In genomic region chr7:45113476-45113875, GRCm38 (mm10) we compare ENCODE assay signal across 1 mouse cellular context.
TF ChIP-seq lines count a peak whose summit lies in the region.

No protein-coding gene starts in this region.

TF ChIP-seq in MEL, 35 proteins besides CTCF, POLR2A, EP300 and RAD21:
- TF ChIP-seq UBTF (IDR thresholded peaks at IDR 0.05; ENCODE audit: borderline replicate concordance, insufficient read depth, low read depth, low read length) (no peak), RCOR1 (IDR thresholded peaks at IDR 0.05; ENCODE audit: low read depth, low read length) (0 out of 2 replicates have a peak, but pooled peaks have one; percentile 16), ZMIZ1 (IDR thresholded peaks at IDR 0.05; ENCODE audit: low read depth, low read length) (no peak), TCF12 (IDR thresholded peaks at IDR 0.05; ENCODE audit: low read depth, low read length) (peak; percentile 42; the same call in 1 of the 2 replicates), GATA1 (IDR thresholded peaks at IDR 0.05; ENCODE audit: low read depth, low read length) (peak; percentile 66), MEF2A (IDR thresholded peaks at IDR 0.05; ENCODE audit: extremely low read depth, insufficient replicate concordance, low read depth, low read length, poor library complexity, severe bottlenecking) (no peak), USF1 (IDR thresholded peaks at IDR 0.05; ENCODE audit: low read depth, low read length) (no peak), MAX (IDR thresholded peaks at IDR 0.05; ENCODE audit: low read length) (0 out of 2 replicates have a peak, but pooled peaks have one; percentile 28), ZNF384 (IDR thresholded peaks at IDR 0.05; ENCODE audit: low read depth, low read length) (no peak), TAL1 (IDR thresholded peaks at IDR 0.05; ENCODE audit: low read length) (no peak)
